Mouse (Mus musculus) liver, postnatal 0 days (tissue): ENCODE measurements at regions not wholly inside any gene's neighbourhood (a gene's known extent, or its start where the extent isn't known, plus 50 kb on each side); places are given as distances from the start of the nearest gene placed in this dataset.

Experiments used
- ATAC-seq: fragments of 200-750 bp; cut with Nextera tagmentation; 2 replicates; pipeline ENCODE4 v1.8.0; 2017; ENCODE audit warnings: mild to moderate bottlenecking, moderate library complexity
- DNase-seq: peaks from one replicate; pipeline ENCODE4 v3.0.0-alpha.2; 2016
- H3K27ac ChIP-seq: fragments of 300-500 bp; sonication (generic); 2 replicates; pipeline ENCODE4 v1.5.1; 2014; ENCODE audit warnings: antibody characterized with exemption, moderate library complexity, mild to moderate bottlenecking, low read depth
- H3K27me3 ChIP-seq: fragments of 300-500 bp; sonication (generic); 2 replicates; pipeline ENCODE4 v1.6.1; 2014; ENCODE audit warnings: low read length, control low read depth, mixed read lengths; ENCODE audit not compliant: insufficient read depth
- H3K36me3 ChIP-seq: fragments of 300-500 bp; sonication (generic); replicated peaks from 2 replicates; pipeline ENCODE4 v1.6.1; 2014; ENCODE audit warnings: mild to moderate bottlenecking, control low read depth, low read length, moderate library complexity, mixed read lengths; ENCODE audit not compliant: insufficient read depth
- H3K4me1 ChIP-seq: fragments of 300-500 bp; sonication (generic); 2 replicates; pipeline ENCODE4 v1.6.1; 2014; ENCODE audit warnings: antibody characterized with exemption, mild to moderate bottlenecking, control low read depth; ENCODE audit not compliant: insufficient read depth
- H3K4me2 ChIP-seq: fragments of 300-500 bp; sonication (generic); 2 replicates; pipeline ENCODE4 v1.6.1; 2014; ENCODE audit warnings: low read depth, mild to moderate bottlenecking, low read length, moderate library complexity, mixed read lengths
- H3K4me3 ChIP-seq: fragments of 300-500 bp; sonication (generic); 2 replicates; pipeline ENCODE4 v1.5.1; 2014; ENCODE audit warnings: low read depth, low read length
- H3K9ac ChIP-seq: fragments of 300-500 bp; sonication (generic); replicated peaks from 2 replicates; pipeline ENCODE4 v1.6.1; 2014; ENCODE audit warnings: mild to moderate bottlenecking, moderate library complexity
- H3K9me3 ChIP-seq: fragments of 300-500 bp; sonication (generic); 2 replicates; pipeline ENCODE4 v1.6.1; 2016; ENCODE audit warnings: mild to moderate bottlenecking, control low read depth, low read length, mixed read lengths
- CTCF ChIP-seq: sonication (generic); IDR thresholded peaks from 2 replicates; pipeline ENCODE4 v1.5.1; 2016; ENCODE audit warnings: antibody characterized with exemption, low read depth
- EP300 ChIP-seq: IDR thresholded peaks from 2 replicates; pipeline ENCODE4 v1.6.1; 2016; ENCODE audit warnings: antibody characterized with exemption, low read depth, mild to moderate bottlenecking
- WGBS: fragments of 180-500 bp; shearing (Covaris S2); extraction: QIAGEN DNeasy Blood & Tissue Kit; methylation state at CpG from one replicate; pipeline ENCODE4 v1.1.7; 2014; ENCODE audit not compliant: insufficient replicate concordance; 5-methylcytosine and 5-hydroxymethylcytosine counted together

GRCm38 (mm10) chr4:137128152-137128551, 79.6 kb upstream of the Zbtb40 start:
- Histone ChIP-seq H3K4me2 (no peak overlapping the region), H3K9me3 (no peaks in the 10 kb centered on the region), H3K4me3 (no peak overlapping the region), H3K4me1 (no peaks in the 10 kb centered on the region), H3K27me3 (peaks cover 7% of the 10 kb centered on the region; the same call in 1 of the 2 replicates), H3K36me3 (no peaks in the 10 kb centered on the region), H3K27ac (no peak overlapping the region), H3K9ac (no peak overlapping the region)
- WGBS = 18% methylated on average over 15 of the region's 15 CpGs
- ATAC-seq = no peak
- no peak for DNase-seq
- TF ChIP-seq EP300 (no peak), CTCF (no peak)

GRCm38 (mm10) chr4:137121684-137122083, 73.1 kb upstream of the Zbtb40 start:
- H3K27ac ChIP-seq = peak overlapping the region; percentile 93
- H3K9ac ChIP-seq = peak overlapping the region; percentile 34; the same call in 1 of the 2 replicates
- H3K36me3 ChIP-seq = no peaks in the 10 kb centered on the region
- H3K4me2 ChIP-seq = peak overlapping the region; percentile 42; the same call in 1 of the 2 replicates
- H3K9me3 ChIP-seq = no peaks in the 10 kb centered on the region
- peaks cover 6% of the 10 kb centered on the region; the same call in 1 of the 2 replicates for H3K4me1 ChIP-seq
- TF ChIP-seq EP300 = peak; percentile 90
- TF ChIP-seq CTCF = no peak
- H3K4me3 ChIP-seq = no peak overlapping the region
- H3K27me3 ChIP-seq = no peaks in the 10 kb centered on the region
- DNase-seq = peak; percentile 77
- WGBS = 49% methylated on average over 10 of the region's 10 CpGs
- ATAC-seq = peak; percentile 80

GRCm38 (mm10) chr4:137120597-137120996, 72.0 kb upstream of the Zbtb40 start:
- H3K27ac ChIP-seq = peak overlapping the region; percentile 90
- peaks cover 6% of the 10 kb centered on the region; the same call in 1 of the 2 replicates for H3K4me1 ChIP-seq
- H3K4me2 ChIP-seq = peak overlapping the region; percentile 44; the same call in 1 of the 2 replicates
- peak overlapping the region; percentile 22; the same call in 1 of the 2 replicates for H3K4me3 ChIP-seq
- no peaks in the 10 kb centered on the region for H3K36me3 ChIP-seq
- no peaks in the 10 kb centered on the region for H3K9me3 ChIP-seq
- 49% methylated on average over 7 of the region's 7 CpGs for WGBS
- ATAC-seq (peak; percentile 58), DNase-seq (peak; percentile 68)
- TF ChIP-seq CTCF = no peak
- TF ChIP-seq EP300 = no peak
- H3K9ac ChIP-seq = peak overlapping the region; percentile 38; the same call in 1 of the 2 replicates
- no peaks in the 10 kb centered on the region for H3K27me3 ChIP-seq

- peak overlapping the region; percentile 54 for H3K4me2 ChIP-seq
- no peak for TF ChIP-seq EP300
- TF ChIP-seq CTCF = no peak
- 0 out of 2 replicates have a peak, but pooled peaks cover 4% of the 10 kb centered on the region for H3K27me3 ChIP-seq
- H3K36me3 ChIP-seq = no peaks in the 10 kb centered on the region
- DNase-seq (no peak), ATAC-seq (peak; percentile 56)
- no peak overlapping the region for H3K4me3 ChIP-seq
- H3K4me1 ChIP-seq = peaks cover 6% of the 10 kb centered on the region; the same call in 1 of the 2 replicates
- no peak overlapping the region for H3K9ac ChIP-seq
- H3K9me3 ChIP-seq = no peaks in the 10 kb centered on the region
- H3K27ac ChIP-seq = peak overlapping the region; percentile 90
- 22% methylated on average over 9 of the region's 10 CpGs for WGBS
Measured at GRCm38 (mm10) chr4:137118332-137118715, 69.7 kb upstream of the Zbtb40 start.

GRCm38 (mm10) chr4:137117471-137118331, 69.1 kb upstream of the Zbtb40 start:
- H3K27me3 ChIP-seq = 0 out of 2 replicates have a peak, but pooled peaks cover 4% of the 10 kb centered on the region
- H3K4me3 ChIP-seq = 0 out of 2 replicates have a peak overlapping the region, but pooled peaks have one; percentile 8

GRCm38 (mm10) chr4:137115062-137115461, 66.5 kb upstream of the Zbtb40 start:
- Histone ChIP-seq H3K4me1 (peaks cover 6% of the 10 kb centered on the region; the same call in 1 of the 2 replicates), H3K4me2 (no peak overlapping the region), H3K27me3 (0 out of 2 replicates have a peak, but pooled peaks cover 4% of the 10 kb centered on the region), H3K9me3 (no peaks in the 10 kb centered on the region), H3K4me3 (no peak overlapping the region), H3K27ac (no peak overlapping the region), H3K9ac (no peak overlapping the region), H3K36me3 (no peaks in the 10 kb centered on the region)
- ATAC-seq (no peak), DNase-seq (no peak)
- no peak for TF ChIP-seq EP300
- 83% methylated on average over 14 of the region's 14 CpGs for WGBS

More at GRCm38 (mm10) chr4:137117471-137118331, 69.1 kb upstream of the Zbtb40 start:
- DNase-seq (peak; percentile 88), ATAC-seq (peak; percentile 63)
- no peaks in the 10 kb centered on the region for H3K36me3 ChIP-seq
- H3K27ac ChIP-seq = peak overlapping the region; percentile 90
- 5% methylated on average over 26 of the region's 27 CpGs for WGBS
- peaks cover 6% of the 10 kb centered on the region; the same call in 1 of the 2 replicates for H3K4me1 ChIP-seq
- H3K9ac ChIP-seq = peak overlapping the region; percentile 34; the same call in 1 of the 2 replicates
- no peaks in the 10 kb centered on the region for H3K9me3 ChIP-seq
- TF ChIP-seq EP300 = no peak
- TF ChIP-seq CTCF = no peak
- peak overlapping the region; percentile 54 for H3K4me2 ChIP-seq
